Mouse (Mus musculus) urinary bladder, adult 2 months (tissue): Measurements from ENCODE around the gene Cort. TPM values are rescaled to one million over a fixed set of nuclear protein-coding genes. Genes with fewer than 3 reads are reported as not detected.

Source experiments
- DNase-seq: peaks from one replicate; pipeline ENCODE4 v3.0.0; 2022; ENCODE audit warnings: low spot score
- polyA plus RNA-seq: library from polyadenylated mRNA; depleted of rRNA; stranded (reverse); fragments of >200 nt; gene quantifications from 2 replicates; pipeline ENCODE4 v1.2.3, GENCODE M21; 2012; rRNA removed

Cort gene
- polyA plus RNA-seq, 1 experiment, result not detected

DNA sequence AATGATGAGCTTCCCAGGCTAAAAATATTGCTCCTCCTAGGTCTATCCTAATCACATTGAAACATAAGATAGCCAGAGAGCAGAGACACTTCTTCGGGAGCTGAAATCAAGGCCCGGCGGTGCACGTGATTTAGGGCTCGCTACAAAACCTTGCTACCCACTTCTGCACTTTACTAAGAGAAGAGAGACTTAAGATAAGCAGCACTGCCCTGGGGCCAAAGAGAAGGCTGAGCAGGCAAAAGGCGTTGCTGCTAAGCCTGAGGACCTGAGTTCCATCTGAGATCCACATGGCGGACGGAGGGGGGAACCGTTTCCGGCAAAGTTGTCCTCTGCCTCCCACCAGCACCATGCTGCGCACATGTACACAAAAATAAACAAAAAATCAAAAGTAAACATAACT is 28.0 kb downstream of the Cort start:
- no peak for DNase-seq

DNA sequence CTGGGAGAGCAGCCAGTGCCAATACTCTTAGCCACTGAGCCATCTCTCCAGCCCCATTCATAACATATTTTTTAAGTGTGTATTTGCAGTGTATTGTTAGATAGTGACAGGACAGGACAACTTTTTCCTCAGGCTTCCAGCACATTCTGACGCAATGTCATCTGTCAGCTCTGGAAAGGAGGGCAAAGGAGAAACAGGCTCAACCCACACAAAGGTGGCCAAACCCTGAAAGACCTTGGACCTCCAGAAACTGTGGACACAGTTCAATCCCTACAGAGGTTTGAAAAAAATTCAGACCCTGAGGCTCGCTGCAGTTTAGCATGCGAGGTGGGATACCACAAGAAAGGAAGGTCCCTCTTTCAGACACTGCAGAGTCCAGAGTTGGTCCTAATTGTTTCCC is 28.6 kb downstream of the Cort start:
- no peak for DNase-seq

DNA sequence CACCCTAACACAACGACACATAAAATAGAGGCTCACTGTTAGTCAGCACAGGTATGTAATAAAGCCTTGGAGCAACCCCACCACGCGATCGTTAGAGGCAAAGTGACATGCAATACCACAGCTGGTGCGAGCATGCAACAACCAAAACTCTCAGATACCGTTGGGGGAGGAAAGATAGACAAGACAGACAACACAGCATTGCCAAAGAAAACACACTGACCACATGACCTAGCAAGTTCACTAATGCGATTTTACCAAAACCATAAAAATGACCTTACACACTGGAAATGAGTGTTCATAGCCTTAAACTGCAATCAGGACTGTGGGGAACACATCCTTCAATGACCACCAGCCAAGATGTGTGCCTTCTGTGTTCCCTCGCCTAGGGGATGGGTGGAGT is 35.2 kb downstream of the Cort start:
- DNase-seq, result no peak

DNA sequence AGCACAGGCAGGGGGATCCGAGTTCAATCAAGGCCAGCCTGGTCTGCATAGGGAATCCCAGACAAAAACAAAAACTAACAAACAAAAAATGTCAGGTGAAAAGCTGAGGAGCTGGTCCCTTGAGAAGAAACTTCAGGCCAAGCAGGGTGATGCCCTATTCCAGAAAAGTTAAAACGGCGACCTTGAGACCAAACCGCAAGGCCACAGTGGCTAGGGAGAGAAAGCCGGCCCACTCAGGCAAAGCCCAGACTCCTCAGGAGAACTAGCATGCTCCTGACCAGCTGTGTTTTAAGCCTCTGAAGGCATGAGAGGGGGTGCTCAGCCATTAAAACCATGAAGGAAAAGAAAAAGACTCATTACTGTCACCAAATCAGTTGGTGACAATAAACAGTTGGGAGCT is 41.2 kb downstream of the Cort start:
- DNase-seq, result no peak

DNA sequence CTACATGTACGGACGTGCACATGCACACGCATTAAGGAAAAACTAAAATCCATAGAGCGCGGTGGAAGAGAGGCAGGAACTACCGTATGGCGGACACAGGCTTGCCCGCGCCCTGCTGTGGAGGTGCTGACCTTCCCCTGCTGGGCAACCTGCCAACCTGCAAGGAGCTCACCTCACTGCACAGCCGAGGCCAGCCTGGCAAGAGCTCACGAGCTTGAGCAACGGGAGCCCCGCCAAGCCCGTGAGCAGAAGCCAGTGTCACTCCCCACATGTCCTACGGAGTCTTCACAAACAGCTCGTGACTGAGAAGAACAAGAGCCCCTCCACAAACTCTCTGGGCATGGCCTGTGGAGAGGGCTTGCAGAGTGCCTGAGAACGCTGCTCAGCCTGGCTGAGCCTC is 45.0 kb downstream of the Cort start:
- DNase-seq, result peak; percentile 66

DNA sequence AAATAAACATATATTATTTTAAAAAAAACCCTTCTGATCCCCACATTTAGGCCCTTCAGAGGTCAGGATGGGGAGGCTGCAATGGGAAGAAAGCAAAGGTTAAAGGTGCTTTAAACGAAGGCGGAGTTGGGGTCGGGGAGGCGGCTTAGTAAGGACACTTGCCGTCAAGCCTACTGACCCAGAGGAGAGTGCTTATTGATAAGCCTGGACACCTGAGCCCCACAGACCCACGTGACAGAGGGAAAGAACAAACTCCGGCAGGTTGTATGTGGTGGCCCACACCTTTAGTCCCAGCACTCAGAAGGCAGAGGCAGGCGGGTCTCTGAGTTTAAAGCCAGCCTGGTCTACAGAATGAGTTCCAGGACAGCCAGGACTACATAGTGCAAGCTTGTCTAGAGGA is 46.5 kb downstream of the Cort start:
- no peak for DNase-seq

DNA sequence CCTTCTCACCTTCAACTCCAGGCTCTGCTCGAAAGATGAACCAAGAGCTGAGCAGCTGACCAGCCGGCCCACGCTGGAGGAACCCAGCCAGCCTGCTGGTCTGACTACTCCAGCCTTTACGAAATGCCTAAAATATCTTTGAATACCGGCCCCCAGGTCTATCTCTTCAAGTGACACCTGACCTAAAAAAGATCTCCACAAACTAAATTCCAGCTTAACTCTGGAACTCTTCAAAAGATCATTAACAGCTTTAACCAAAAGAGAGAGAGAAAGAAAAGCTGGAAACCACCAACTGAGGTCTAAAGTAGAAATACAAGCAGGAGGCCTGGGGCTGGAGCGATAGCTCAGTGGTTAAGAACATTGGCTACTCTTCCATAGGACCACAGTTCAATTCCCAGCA is 46.9 kb downstream of the Cort start:
- DNase-seq, result no peak

DNA sequence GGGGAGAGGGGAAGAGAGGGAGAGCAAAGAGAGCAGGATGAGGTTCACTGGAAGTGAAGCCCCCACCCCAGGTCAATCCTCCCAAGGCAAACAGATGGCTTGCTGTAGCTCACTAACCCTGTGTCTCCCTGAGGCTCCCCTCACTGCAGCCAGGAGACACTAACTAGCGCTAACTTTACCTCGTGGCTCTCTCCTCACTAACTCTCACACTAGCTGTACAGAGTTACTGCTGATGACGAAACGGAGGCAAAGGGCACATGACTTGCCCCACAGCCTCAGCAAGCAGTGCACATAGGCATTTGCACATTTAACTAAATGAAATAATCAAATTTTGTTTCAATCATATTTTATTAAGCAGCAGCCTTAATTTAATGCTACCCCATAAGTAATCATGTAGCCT is 48.3 kb downstream of the Cort start:
- no peak for DNase-seq

DNA sequence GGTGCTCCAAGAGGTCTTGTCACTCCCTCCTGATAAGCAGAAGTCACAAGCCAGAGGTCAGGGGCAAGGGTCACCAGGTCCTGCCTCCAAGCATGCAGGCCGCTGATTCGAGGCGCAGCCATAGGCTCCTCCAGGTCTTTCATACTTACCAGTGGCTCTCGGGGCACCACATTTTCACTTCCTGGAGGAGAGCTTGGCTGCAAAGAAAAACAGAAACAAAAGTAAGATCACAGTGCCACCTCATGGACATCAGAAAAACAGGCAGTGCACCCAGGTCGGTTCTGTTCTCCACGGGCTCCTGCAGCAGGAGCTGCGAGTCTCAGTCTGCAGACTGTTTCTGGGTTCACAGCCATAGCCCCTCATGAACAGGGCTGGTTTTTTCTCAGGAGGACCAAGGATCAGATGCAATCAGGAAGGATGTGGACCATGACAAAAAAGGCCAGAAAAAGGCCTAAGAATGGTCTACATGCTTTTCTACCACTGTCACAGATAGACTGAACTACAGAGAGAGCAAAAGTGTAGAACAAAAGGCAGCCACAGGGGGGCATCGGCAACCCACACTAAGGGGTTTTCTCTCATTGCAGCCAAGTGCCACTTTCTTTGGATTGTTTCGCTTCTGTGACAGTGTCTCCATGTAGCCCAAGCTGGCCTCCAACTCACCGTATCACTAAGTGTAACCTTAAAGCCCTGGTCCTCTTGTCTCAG is 50.5 kb downstream of the Cort start:
- DNase-seq, result peak; percentile 41

DNA sequence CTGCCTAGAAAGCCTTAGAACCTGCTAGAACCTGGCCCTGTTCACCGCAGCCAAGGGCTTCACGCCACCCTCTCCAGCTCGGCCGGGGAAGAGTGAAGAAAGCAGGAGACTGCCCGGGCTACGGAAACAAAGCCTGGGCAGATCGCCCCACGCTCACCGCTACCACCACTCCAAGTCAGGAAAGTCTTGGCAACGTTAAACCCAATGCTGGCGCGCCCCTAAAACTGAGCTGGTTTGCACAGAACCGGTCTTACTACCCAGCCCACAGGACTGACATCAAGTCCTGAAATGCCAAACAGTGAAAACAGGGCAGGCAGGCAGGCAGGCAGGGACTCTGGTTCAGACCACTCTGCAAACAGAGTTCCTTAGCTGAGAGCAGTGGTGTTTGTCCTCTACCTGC is 51.5 kb downstream of the Cort start:
- DNase-seq, result no peak

Other genes with a start within 250 kb of the Cort start
- gene Pex14, start 26.9 kb downstream of the Cort start, polyA plus RNA-seq, result 31.1 and 31.8 TPM in 2 replicates
- 28.6 and 32.9 TPM in 2 replicates for gene Dffa, start 22.6 kb downstream of the Cort start, polyA plus RNA-seq
- 3.8 and 5.4 TPM in 2 replicates for gene Cenps, start 10.9 kb upstream of the Cort start, polyA plus RNA-seq
- gene Pgd, start 40.0 kb upstream of the Cort start, polyA plus RNA-seq, result 114 and 117 TPM in 2 replicates
- 39.7 and 42.1 TPM in 2 replicates for gene Kif1b, start 180.9 kb upstream of the Cort start, polyA plus RNA-seq